Mouse (Mus musculus) forebrain, embryonic 10.5 days (tissue): ENCODE results near the gene Rpl41. TPM values are rescaled to one million over a fixed set of nuclear protein-coding genes. Genes with fewer than 3 reads are reported as not detected.

Source experiments
- DNase-seq: peaks from one replicate; pipeline ENCODE4 v3.0.0-alpha.2; 2017; ENCODE audit warnings: low spot score; ENCODE audit errors: extremely low spot score
- H3K27ac ChIP-seq: fragments of 300-500 bp; sonication (generic); 2 replicates; pipeline ENCODE4 v1.5.1; 2016; ENCODE audit warnings: mild to moderate bottlenecking
- H3K27me3 ChIP-seq: fragments of 300-500 bp; sonication (generic); 2 replicates; pipeline ENCODE4 v1.6.1; 2016; ENCODE audit warnings: mild to moderate bottlenecking; ENCODE audit not compliant: poor library complexity, severe bottlenecking
- H3K36me3 ChIP-seq: fragments of 300-500 bp; sonication (generic); replicated peaks from 2 replicates; pipeline ENCODE4 v1.6.1; 2016; ENCODE audit warnings: mild to moderate bottlenecking, moderate library complexity
- H3K4me1 ChIP-seq: fragments of 300-500 bp; sonication (generic); 2 replicates; pipeline ENCODE4 v1.6.1; 2016
- H3K4me3 ChIP-seq: fragments of 300-500 bp; sonication (generic); 2 replicates; pipeline ENCODE4 v1.5.1; 2016; ENCODE audit warnings: mild to moderate bottlenecking, moderate library complexity
- H3K9me3 ChIP-seq: fragments of 300-500 bp; sonication (generic); 2 replicates; pipeline ENCODE4 v1.6.1; 2016; ENCODE audit warnings: mild to moderate bottlenecking, moderate library complexity
- WGBS: fragments of 180-500 bp; shearing (Covaris S2); methylation state at CpG from one replicate; pipeline ENCODE4 v1.1.7; 2016; 5-methylcytosine and 5-hydroxymethylcytosine counted together
- polyA plus RNA-seq: library from polyadenylated mRNA; unstranded; fragments of >200 nt; fragmentation: Nextera tagmentation; extraction: Ambion mirVana; gene quantifications from 2 replicates; pipeline ENCODE4 v1.2.1, GENCODE M21; 2016

The Rpl41 gene
- polyA plus RNA-seq, 1 experiment from 2014 or later, result 3,608 TPM

DNA sequence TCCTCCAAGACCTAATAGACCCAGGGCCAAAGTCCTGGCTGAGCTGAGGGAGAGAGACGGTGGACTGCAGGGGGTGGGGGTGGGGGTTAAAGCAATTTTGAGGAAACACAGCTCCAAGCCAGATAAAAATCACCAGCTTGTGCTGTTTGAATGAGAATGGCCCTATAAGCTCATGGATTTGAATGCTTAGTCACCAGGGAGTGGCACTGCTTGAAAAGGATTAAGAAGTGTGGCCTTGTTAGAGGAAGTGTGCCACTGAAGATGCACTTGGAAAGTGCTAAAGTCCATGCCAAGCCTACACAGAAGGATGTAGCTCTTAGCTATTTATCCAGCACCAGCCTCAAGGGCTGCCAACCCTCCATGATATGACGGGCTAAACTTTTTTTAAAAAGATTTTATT is 13.9 kb downstream of the Rpl41 start:
- H3K36me3 ChIP-seq, result 0 out of 2 replicates have a peak, but pooled peaks cover 3% of the 10 kb centered on the region
- no peaks in the 10 kb centered on the region for H3K9me3 ChIP-seq
- 0 out of 2 replicates have a peak, but pooled peaks cover 4% of the 10 kb centered on the region for H3K27me3 ChIP-seq
- peaks cover 10% of the 10 kb centered on the region for H3K4me1 ChIP-seq
- no peak for DNase-seq
- no peak overlapping the region for H3K27ac ChIP-seq
- no peak overlapping the region for H3K4me3 ChIP-seq
- whole genome bisulfite sequencing, result 83% methylated on average over 2 of the region's 2 CpGs

GRCm38 (mm10) chr10:128526366-128527356 is 22.4 kb downstream of the Rpl41 start:
- Histone ChIP-seq H3K9me3 (no peaks in the 10 kb centered on the region), H3K27me3 (peaks cover 80% of the 10 kb centered on the region), H3K27ac (0 out of 2 replicates have a peak overlapping the region, but pooled peaks have one; percentile 82), H3K4me1 (peaks cover 30% of the 10 kb centered on the region), H3K4me3 (peak overlapping the region; percentile 83), H3K36me3 (no peaks in the 10 kb centered on the region)
- 30% methylated on average over 28 of the region's 28 CpGs for WGBS
- no peak for DNase-seq

DNA sequence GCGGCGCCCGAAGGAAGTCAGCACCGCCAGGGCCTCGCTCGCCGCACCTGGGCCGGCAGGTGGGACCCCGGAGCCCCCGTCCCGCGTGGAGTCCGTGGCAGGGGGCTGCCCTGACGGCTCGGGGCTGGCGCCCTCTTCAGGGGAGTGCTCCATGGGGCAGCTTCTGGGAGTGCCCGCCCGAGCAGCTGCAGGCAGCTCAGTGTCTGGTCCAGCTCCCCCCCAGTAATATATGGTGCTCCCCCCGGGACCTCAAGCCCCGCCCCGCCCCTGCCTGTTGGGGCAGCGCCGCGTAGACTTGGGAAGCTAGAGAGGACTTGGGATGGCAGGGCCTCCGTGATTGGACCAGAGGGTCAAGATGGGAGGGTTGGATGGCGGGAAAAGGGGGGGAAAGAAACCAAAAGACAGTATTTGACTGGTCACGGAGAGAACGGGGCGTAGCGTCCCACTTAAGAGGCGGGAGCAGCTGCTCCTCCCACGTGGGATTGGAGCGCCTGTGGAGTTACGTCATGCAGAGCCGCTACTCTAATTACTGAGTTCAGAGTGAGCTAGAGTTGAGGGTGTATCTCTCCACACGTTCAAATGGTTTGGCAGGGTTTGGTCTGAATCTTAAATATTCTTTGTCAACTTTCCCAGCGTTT is 23.3 kb downstream of the Rpl41 start, which contains the start of gene Esyt1:
Gene Esyt1, minus strand, starts transcription at position 201 of the 638 bp plus-strand sequence.
- H3K36me3 ChIP-seq, result no peaks in the 10 kb centered on the region
- peak; percentile 93 for DNase-seq
- under 1% methylated on average over 37 of the region's 37 CpGs for WGBS
- no peaks in the 10 kb centered on the region for H3K9me3 ChIP-seq
- H3K4me3 ChIP-seq, result peak within 1 kb of the TSS; percentile 83
- H3K27ac ChIP-seq, result peak within 1 kb of the TSS; percentile 82
- peaks cover 89% of the 10 kb centered on the region for H3K27me3 ChIP-seq
- H3K4me1 ChIP-seq, result peaks cover 30% of the 10 kb centered on the region

DNA sequence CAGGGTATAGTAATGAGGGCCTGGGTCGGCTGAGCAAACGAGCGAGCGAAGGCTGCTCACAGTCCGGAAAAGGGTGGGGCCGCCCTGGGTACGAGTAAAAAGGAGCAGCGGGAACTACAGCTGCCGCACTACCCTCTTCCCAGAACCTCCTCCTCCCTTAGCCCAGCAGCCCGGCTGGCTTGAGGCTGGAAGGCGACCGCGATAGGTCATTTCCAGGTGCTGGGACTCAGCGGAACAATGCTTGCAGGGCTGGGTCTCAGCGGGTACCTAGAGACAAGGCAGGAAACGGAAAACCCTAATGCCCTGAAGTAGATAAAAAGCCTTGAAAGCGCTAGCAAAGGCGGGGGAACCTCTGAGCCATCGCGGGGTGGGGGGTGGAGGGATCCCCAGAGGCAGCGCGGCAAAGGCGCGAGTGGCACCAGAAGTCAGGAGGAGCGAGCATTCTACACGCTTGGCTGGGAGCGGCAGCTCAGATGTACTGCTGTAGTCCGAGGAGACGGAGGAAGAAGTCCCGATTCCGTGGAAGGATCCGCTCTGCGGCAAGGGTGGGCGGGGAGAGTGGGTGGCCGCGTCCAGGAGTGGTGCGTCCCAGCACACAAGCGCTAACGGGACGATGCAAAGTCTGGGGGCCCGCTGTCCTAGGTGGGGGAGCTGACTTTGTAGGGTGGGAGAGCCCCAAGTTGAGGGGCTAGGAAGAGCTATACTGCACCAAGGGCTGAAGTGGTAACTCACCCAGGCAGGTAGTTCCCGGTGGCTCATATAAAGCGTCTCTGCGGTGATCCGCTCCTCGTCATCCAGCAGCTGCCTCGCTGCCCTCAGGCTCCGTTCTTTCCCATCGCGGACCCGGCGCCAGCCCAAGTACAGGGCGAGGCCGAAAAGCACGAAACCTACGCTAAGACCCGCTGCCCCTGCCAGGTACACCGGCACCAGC is 24.1 kb downstream of the Rpl41 start:
- peak overlapping the region; percentile 82 for H3K27ac ChIP-seq
- peaks cover 30% of the 10 kb centered on the region for H3K4me1 ChIP-seq
- 0 out of 2 replicates have a peak, but pooled peaks cover 4% of the 10 kb centered on the region for H3K36me3 ChIP-seq
- WGBS, result under 1% methylated on average over 58 of the region's 58 CpGs
- H3K27me3 ChIP-seq, result peaks cover 95% of the 10 kb centered on the region
- peak overlapping the region; percentile 83 for H3K4me3 ChIP-seq
- DNase-seq, result peak; percentile 72
- H3K9me3 ChIP-seq, result no peaks in the 10 kb centered on the region

DNA sequence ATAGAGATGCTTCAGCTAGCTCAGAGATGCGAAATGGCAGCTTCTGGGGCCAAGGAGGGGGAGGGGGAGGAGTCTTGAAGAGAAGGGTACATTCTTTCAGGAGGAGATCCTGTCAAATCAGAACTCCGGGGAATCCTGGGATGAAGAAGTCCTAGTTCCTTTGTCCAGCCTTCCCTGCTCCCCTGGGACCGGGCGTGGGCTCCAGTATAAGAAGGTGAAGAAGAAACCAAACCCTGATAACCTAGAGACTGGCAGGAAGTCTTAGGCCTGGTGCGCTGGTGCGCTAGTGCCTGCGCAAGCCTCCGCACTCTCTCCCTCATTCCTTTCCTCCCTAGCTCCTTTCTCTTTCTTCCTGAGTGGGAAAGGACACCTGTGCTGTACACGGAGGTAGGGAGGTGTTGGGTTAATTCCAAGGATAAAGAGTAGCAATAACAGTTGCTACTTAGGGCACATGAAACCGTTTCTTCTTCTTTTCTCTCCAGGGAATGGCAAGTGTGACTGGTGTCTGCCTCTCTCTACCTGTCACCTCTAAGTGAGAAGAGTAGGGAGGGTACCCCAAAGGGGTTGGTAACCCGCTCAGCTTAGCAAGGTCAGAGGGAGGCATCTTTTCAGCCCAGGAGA is 24.9 kb downstream of the Rpl41 start:
- peaks cover 4% of the 10 kb centered on the region; the same call in 1 of the 2 replicates for H3K36me3 ChIP-seq
- H3K4me3 ChIP-seq, result peak overlapping the region; percentile 83
- H3K27me3 ChIP-seq, result peaks cover 95% of the 10 kb centered on the region
- peak overlapping the region; percentile 82 for H3K27ac ChIP-seq
- WGBS, result 5% methylated on average over 11 of the region's 11 CpGs
- no peak for DNase-seq
- no peaks in the 10 kb centered on the region for H3K9me3 ChIP-seq
- H3K4me1 ChIP-seq, result peaks cover 30% of the 10 kb centered on the region

GRCm38 (mm10) chr10:128522351-128522750 is 26.8 kb downstream of the Rpl41 start:
- Histone ChIP-seq H3K27me3 (peaks cover 96% of the 10 kb centered on the region), H3K4me1 (peaks cover 32% of the 10 kb centered on the region)
- WGBS, result 85% methylated on average over 6 of the region's 6 CpGs

GRCm38 (mm10) chr10:128520591-128520990 is 28.5 kb downstream of the Rpl41 start:
- WGBS, result 87% methylated on average over 16 of the region's 16 CpGs
- Histone ChIP-seq H3K36me3 (peaks cover 14% of the 10 kb centered on the region; the same call in 1 of the 2 replicates), H3K27me3 (peaks cover 100% of the 10 kb centered on the region)

More at GRCm38 (mm10) chr10:128522351-128522750, 26.8 kb downstream of the Rpl41 start:
- no peak overlapping the region for H3K4me3 ChIP-seq
- DNase-seq, result no peak
- H3K27ac ChIP-seq, result no peak overlapping the region
- no peaks in the 10 kb centered on the region for H3K9me3 ChIP-seq
- H3K36me3 ChIP-seq, result peaks cover 12% of the 10 kb centered on the region; the same call in 1 of the 2 replicates

DNA sequence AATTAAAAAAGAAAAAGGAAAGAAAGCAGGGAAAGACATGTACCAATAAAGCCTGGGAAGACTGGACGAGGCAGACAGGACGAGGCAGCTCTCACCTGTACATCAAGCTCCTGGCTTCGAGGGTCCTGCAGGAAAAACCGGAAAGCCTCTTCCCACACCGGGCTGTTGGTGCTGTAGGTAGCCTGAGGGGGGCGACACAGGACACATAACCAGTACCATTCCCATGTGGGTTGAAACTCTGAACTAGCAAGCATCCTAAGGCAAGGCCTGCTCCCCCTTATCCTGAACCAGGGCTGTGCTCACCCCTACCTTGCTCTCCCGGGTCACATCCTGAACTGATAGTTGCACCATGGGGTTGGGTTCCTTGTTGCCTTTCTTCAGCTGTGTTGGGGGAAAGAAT is 30.3 kb downstream of the Rpl41 start:
- peaks cover 14% of the 10 kb centered on the region; the same call in 1 of the 2 replicates for H3K36me3 ChIP-seq
- H3K9me3 ChIP-seq, result no peaks in the 10 kb centered on the region
- WGBS, result 68% methylated on average over 7 of the region's 7 CpGs
- DNase-seq, result no peak
- no peak overlapping the region for H3K4me3 ChIP-seq
- H3K27me3 ChIP-seq, result peaks cover 91% of the 10 kb centered on the region
- no peak overlapping the region for H3K27ac ChIP-seq
- peaks cover 16% of the 10 kb centered on the region for H3K4me1 ChIP-seq

More at GRCm38 (mm10) chr10:128520591-128520990, 28.5 kb downstream of the Rpl41 start:
- DNase-seq, result no peak
- Histone ChIP-seq H3K9me3 (no peaks in the 10 kb centered on the region), H3K27ac (no peak overlapping the region), H3K4me3 (no peak overlapping the region), H3K4me1 (peaks cover 34% of the 10 kb centered on the region)

DNA sequence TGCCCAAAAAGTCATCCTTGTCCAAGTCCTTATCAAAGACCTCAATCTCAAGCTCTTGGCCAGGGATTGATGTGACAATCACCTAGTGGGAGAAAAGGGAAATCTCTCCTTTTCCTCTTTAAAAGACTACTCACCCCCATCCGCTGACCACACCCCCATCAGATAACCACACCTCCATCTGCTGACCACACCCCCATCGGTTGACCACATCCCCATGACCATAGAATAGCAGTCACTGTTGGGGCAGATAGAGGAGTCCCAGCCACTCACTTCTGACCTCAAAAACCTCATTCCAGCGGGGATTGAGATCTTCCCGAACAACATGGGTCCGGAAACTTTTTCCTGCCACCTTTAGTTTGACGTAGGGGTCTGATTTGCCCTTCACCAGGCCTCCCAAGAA is 32.4 kb downstream of the Rpl41 start:
- Histone ChIP-seq H3K4me1 (peaks cover 15% of the 10 kb centered on the region), H3K9me3 (no peaks in the 10 kb centered on the region), H3K27me3 (peaks cover 70% of the 10 kb centered on the region), H3K4me3 (0 out of 2 replicates have a peak overlapping the region, but pooled peaks have one; percentile 26), H3K27ac (no peak overlapping the region), H3K36me3 (peaks cover 15% of the 10 kb centered on the region; the same call in 1 of the 2 replicates)
- DNase-seq, result no peak
- WGBS, result 17% methylated on average over 6 of the region's 6 CpGs

- 3% methylated on average over 20 of the region's 20 CpGs for WGBS
- Histone ChIP-seq H3K4me3 (peak overlapping the region; percentile 26), H3K27me3 (peaks cover 63% of the 10 kb centered on the region), H3K4me1 (peaks cover 15% of the 10 kb centered on the region), H3K27ac (no peak overlapping the region), H3K9me3 (no peaks in the 10 kb centered on the region), H3K36me3 (peaks cover 15% of the 10 kb centered on the region; the same call in 1 of the 2 replicates)
- no peak for DNase-seq
These were observed 33.1 kb downstream of the Rpl41 start for GRCm38 (mm10) chr10:128516029-128516428.

GRCm38 (mm10) chr10:128515044-128515443 is 34.1 kb downstream of the Rpl41 start:
- H3K27me3 ChIP-seq, result peaks cover 53% of the 10 kb centered on the region

More at GRCm38 (mm10) chr10:128515044-128515443, 34.1 kb downstream of the Rpl41 start:
- Histone ChIP-seq H3K36me3 (peaks cover 12% of the 10 kb centered on the region; the same call in 1 of the 2 replicates), H3K4me1 (peaks cover 15% of the 10 kb centered on the region), H3K9me3 (no peaks in the 10 kb centered on the region), H3K4me3 (no peak overlapping the region), H3K27ac (no peak overlapping the region)
- no peak for DNase-seq
- WGBS, result 83% methylated on average over 4 of the region's 4 CpGs
